Mouse (Mus musculus) intestine, postnatal 0 days (tissue): ENCODE measurements around the gene Yipf3. TPM values are rescaled to one million over a fixed set of nuclear protein-coding genes. Genes with fewer than 3 reads are reported as not detected.

Source experiments
- ATAC-seq: fragments of 200-750 bp; cut with Nextera tagmentation; 2 replicates; pipeline ENCODE4 v1.8.0; 2017; ENCODE audit warnings: mild to moderate bottlenecking, moderate TSS enrichment, moderate library complexity
- H3K27ac ChIP-seq: fragments of 300-500 bp; sonication (generic); 2 replicates; pipeline ENCODE4 v1.5.1; 2014; ENCODE audit warnings: mild to moderate bottlenecking, low read depth, low read length, moderate library complexity
- H3K27me3 ChIP-seq: fragments of 300-500 bp; sonication (generic); replicated peaks from 2 replicates; pipeline ENCODE4 v1.6.1; 2014; ENCODE audit warnings: low read length, mixed read lengths; ENCODE audit not compliant: control insufficient read depth, insufficient read depth
- H3K36me3 ChIP-seq: fragments of 300-500 bp; sonication (generic); 2 replicates; pipeline ENCODE4 v1.6.1; 2014; ENCODE audit warnings: mild to moderate bottlenecking, moderate library complexity; ENCODE audit not compliant: control insufficient read depth, insufficient read depth
- H3K4me1 ChIP-seq: fragments of 300-500 bp; sonication (generic); replicated peaks from 2 replicates; pipeline ENCODE4 v1.6.1; 2014; ENCODE audit warnings: antibody characterized with exemption, low read length, mixed read lengths; ENCODE audit not compliant: control insufficient read depth, insufficient read depth
- H3K4me2 ChIP-seq: fragments of 300-500 bp; sonication (generic); replicated peaks from 2 replicates; pipeline ENCODE4 v1.6.1; 2014; ENCODE audit warnings: low read depth, mild to moderate bottlenecking, moderate library complexity
- H3K4me3 ChIP-seq: fragments of 300-500 bp; sonication (generic); 2 replicates; pipeline ENCODE4 v1.5.1; 2014; ENCODE audit warnings: low read depth, low read length
- H3K9ac ChIP-seq: fragments of 300-500 bp; sonication (generic); 2 replicates; pipeline ENCODE4 v1.6.1; 2014; ENCODE audit warnings: mild to moderate bottlenecking, low read depth, low read length
- H3K9me3 ChIP-seq: fragments of 300-500 bp; sonication (generic); 2 replicates; pipeline ENCODE4 v1.6.1; 2016; ENCODE audit warnings: mixed run types; ENCODE audit not compliant: control insufficient read depth
- CTCF ChIP-seq: sonication (generic); IDR thresholded peaks from 2 replicates; pipeline ENCODE4 v1.5.1; 2016; ENCODE audit warnings: low read depth, mild to moderate bottlenecking, control low read depth, antibody characterized with exemption, moderate library complexity
- WGBS: fragments of 180-500 bp; shearing (Covaris S2); extraction: QIAGEN DNeasy Blood & Tissue Kit; methylation state at CpG from one replicate; pipeline ENCODE4 v1.1.7; 2014; 5-methylcytosine and 5-hydroxymethylcytosine counted together
- polyA plus RNA-seq: library from polyadenylated mRNA; unstranded; fragments of >200 nt; fragmentation: Nextera tagmentation; extraction: Ambion mirVana; gene quantifications from 2 replicates; pipeline ENCODE4 v1.2.1, GENCODE M21; 2015

Yipf3 gene
- polyA plus RNA-seq, 1 experiment from 2014 or later = 111 TPM

GRCm38 (mm10) chr17:46221601-46222000, 26.3 kb upstream of the Yipf3 start:
- Histone ChIP-seq H3K27me3 (no peaks in the 10 kb centered on the region), H3K9ac (no peak overlapping the region), H3K4me3 (no peak overlapping the region), H3K4me2 (no peak overlapping the region), H3K4me1 (no peaks in the 10 kb centered on the region), H3K36me3 (peaks cover 96% of the 10 kb centered on the region), H3K27ac (no peak overlapping the region), H3K9me3 (no peaks in the 10 kb centered on the region)
- 86% methylated on average over 3 of the region's 3 CpGs for WGBS
- no peak for TF ChIP-seq CTCF
- no peak for ATAC-seq

GRCm38 (mm10) chr17:46227576-46227975, 20.3 kb upstream of the Yipf3 start:
- TF ChIP-seq CTCF = no peak
- peaks cover 88% of the 10 kb centered on the region for H3K36me3 ChIP-seq
- H3K4me3 ChIP-seq = no peak overlapping the region
- WGBS = 90% methylated on average over 7 of the region's 7 CpGs
- no peak for ATAC-seq
- H3K27ac ChIP-seq = no peak overlapping the region
- H3K27me3 ChIP-seq = no peaks in the 10 kb centered on the region
- H3K4me1 ChIP-seq = no peaks in the 10 kb centered on the region
- no peak overlapping the region for H3K4me2 ChIP-seq
- H3K9ac ChIP-seq = no peak overlapping the region
- no peaks in the 10 kb centered on the region for H3K9me3 ChIP-seq

GRCm38 (mm10) chr17:46236067-46236466, 11.8 kb upstream of the Yipf3 start:
- WGBS = 65% methylated on average over 1 of the region's 1 CpGs
- H3K9me3 ChIP-seq = no peaks in the 10 kb centered on the region
- H3K9ac ChIP-seq = no peak overlapping the region
- no peaks in the 10 kb centered on the region for H3K27me3 ChIP-seq
- H3K36me3 ChIP-seq = peaks cover 74% of the 10 kb centered on the region
- TF ChIP-seq CTCF = no peak
- H3K4me1 ChIP-seq = no peaks in the 10 kb centered on the region
- no peak overlapping the region for H3K4me2 ChIP-seq
- no peak overlapping the region for H3K4me3 ChIP-seq
- H3K27ac ChIP-seq = no peak overlapping the region
- ATAC-seq = no peak

GRCm38 (mm10) chr17:46237079-46237478, 10.8 kb upstream of the Yipf3 start:
- no peak for ATAC-seq
- 92% methylated on average over 6 of the region's 6 CpGs for WGBS
- Histone ChIP-seq H3K36me3 (peaks cover 76% of the 10 kb centered on the region), H3K9ac (no peak overlapping the region), H3K4me1 (no peaks in the 10 kb centered on the region), H3K4me3 (no peak overlapping the region), H3K27ac (no peak overlapping the region), H3K4me2 (no peak overlapping the region), H3K9me3 (no peaks in the 10 kb centered on the region), H3K27me3 (no peaks in the 10 kb centered on the region)
- no peak for TF ChIP-seq CTCF

GRCm38 (mm10) chr17:46237480-46237879, 10.4 kb upstream of the Yipf3 start:
- H3K27me3 ChIP-seq = no peaks in the 10 kb centered on the region
- H3K4me3 ChIP-seq = no peak overlapping the region
- 87% methylated on average over 5 of the region's 5 CpGs for WGBS
- no peak overlapping the region for H3K9ac ChIP-seq
- no peak for ATAC-seq
- no peaks in the 10 kb centered on the region for H3K4me1 ChIP-seq
- TF ChIP-seq CTCF = no peak
- no peak overlapping the region for H3K27ac ChIP-seq
- H3K36me3 ChIP-seq = peaks cover 80% of the 10 kb centered on the region
- H3K9me3 ChIP-seq = no peaks in the 10 kb centered on the region
- H3K4me2 ChIP-seq = no peak overlapping the region

- TF ChIP-seq CTCF = no peak
- Histone ChIP-seq H3K9me3 (no peaks in the 10 kb centered on the region), H3K4me1 (no peaks in the 10 kb centered on the region), H3K4me2 (no peak overlapping the region), H3K4me3 (no peak overlapping the region), H3K27ac (no peak overlapping the region), H3K36me3 (peaks cover 75% of the 10 kb centered on the region), H3K27me3 (no peaks in the 10 kb centered on the region), H3K9ac (no peak overlapping the region)
- no peak for ATAC-seq
- 88% methylated on average over 15 of the region's 15 CpGs for WGBS
Observed at GRCm38 (mm10) chr17:46239516-46240114, 8.3 kb upstream of the Yipf3 start.

- Histone ChIP-seq H3K4me3 (no peak overlapping the region), H3K9ac (no peak overlapping the region), H3K4me2 (no peak overlapping the region), H3K27me3 (no peaks in the 10 kb centered on the region), H3K4me1 (no peaks in the 10 kb centered on the region), H3K27ac (no peak overlapping the region), H3K36me3 (peaks cover 79% of the 10 kb centered on the region), H3K9me3 (no peaks in the 10 kb centered on the region)
- no peak for TF ChIP-seq CTCF
- no peak for ATAC-seq
- 55% methylated on average over 11 of the region's 11 CpGs for WGBS
Observed at GRCm38 (mm10) chr17:46241471-46241870, 6.4 kb upstream of the Yipf3 start.
